Mouse (Mus musculus) myocyte (in vitro differentiated cells): ENCODE results near the gene Tshz2.

Source experiments
- E2F4 ChIP-seq: IDR thresholded peaks from one replicate; pipeline ENCODE4 v1.6.1; 2011; ENCODE audit warnings: mild to moderate bottlenecking, control low read depth, moderate library complexity; ENCODE audit not compliant: insufficient read depth
- MAX ChIP-seq: IDR thresholded peaks from one replicate; pipeline ENCODE4 v1.6.1; 2011; ENCODE audit warnings: low read depth, mild to moderate bottlenecking, control low read depth
- MYOD1 ChIP-seq, 3 experiments: IDR thresholded peaks; one replicate each; pipeline ENCODE4 v1.6.1; 2011; ENCODE audit warnings: control low read depth in 2 of 3, low read depth in 2 of 3, mild to moderate bottlenecking in 2 of 3, moderate library complexity in 1 of 3; ENCODE audit not compliant: insufficient read length in 2 of 3, control insufficient read depth in 1 of 3
- MYOG ChIP-seq, 3 experiments: IDR thresholded peaks; one replicate each; pipeline ENCODE4 v1.6.1; 2011; ENCODE audit warnings: control low read depth in 2 of 3, low read depth in 2 of 3, mild to moderate bottlenecking in 2 of 3; ENCODE audit not compliant: insufficient read length in 2 of 3, control insufficient read depth in 1 of 3, insufficient read depth in 1 of 3
- POLR2A ChIP-seq: IDR thresholded peaks from one replicate; pipeline ENCODE4 v1.6.1; 2011; ENCODE audit warnings: low read depth, mild to moderate bottlenecking, control low read depth, moderate library complexity; ENCODE audit not compliant: insufficient read length
- POLR2AphosphoS2 ChIP-seq: IDR thresholded peaks from one replicate; pipeline ENCODE4 v1.6.1; 2011; ENCODE audit warnings: low read depth, control low read depth; ENCODE audit not compliant: insufficient read length
- SRF ChIP-seq: IDR thresholded peaks from one replicate; pipeline ENCODE4 v1.6.1; 2011; ENCODE audit warnings: low read depth; ENCODE audit not compliant: control insufficient read depth, insufficient read length
- TCF12 ChIP-seq: IDR thresholded peaks from one replicate; pipeline ENCODE4 v1.6.1; 2011; ENCODE audit warnings: mild to moderate bottlenecking, control low read depth; ENCODE audit not compliant: poor library complexity, insufficient read depth, severe bottlenecking
- TCF3 ChIP-seq: IDR thresholded peaks from one replicate; pipeline ENCODE4 v1.6.1; 2011; ENCODE audit warnings: low read depth, control low read depth; ENCODE audit not compliant: insufficient read length
- USF1 ChIP-seq: IDR thresholded peaks from one replicate; pipeline ENCODE4 v1.6.1; 2011; ENCODE audit warnings: low read depth, mild to moderate bottlenecking, control low read depth, moderate library complexity

- TF ChIP-seq POLR2A: no peak
- TF ChIP-seq MYOG (IDR thresholded peaks at IDR 0.05; ENCODE audit: control insufficient read depth in 1 of 3, insufficient read depth in 1 of 3, insufficient read length in 2 of 3, low read depth in 2 of 3): no peak
- no peak for TF ChIP-seq MAX
- no peak for TF ChIP-seq TCF12
- no peak for TF ChIP-seq USF1
- no peak for TF ChIP-seq MYOD1 (IDR thresholded peaks at IDR 0.05; ENCODE audit: control insufficient read depth in 1 of 3, insufficient read length in 2 of 3, low read depth in 2 of 3)
- no peak for TF ChIP-seq TCF3
- TF ChIP-seq POLR2AphosphoS2: no peak
- no peak for TF ChIP-seq E2F4
- no peak for TF ChIP-seq SRF
Observed at GRCm38 (mm10) chr2:170045896-170046295, 413.1 kb downstream of the Tshz2 start.
